Mouse (Mus musculus) CH12.LX (cell line): ENCODE measurements at regions not wholly inside any gene's neighbourhood (a gene's known extent, or its start where the extent isn't known, plus 50 kb on each side); places are given as distances from the start of the nearest gene placed in this dataset.

Source experiments
- DNase-seq: peaks from one replicate; pipeline ENCODE4 v3.0.0-alpha.2; 2013; ENCODE audit errors: extremely low read depth
- H3K27ac ChIP-seq: 2 replicates; pipeline ENCODE4 v1.5.1; 2012; ENCODE audit warnings: low read depth, mild to moderate bottlenecking, control low read depth, moderate library complexity; ENCODE audit not compliant: insufficient read depth
- H3K27me3 ChIP-seq: replicated peaks from 2 replicates; pipeline ENCODE3; 2012; ENCODE audit warnings: inconsistent platforms
- H3K36me3 ChIP-seq, 2 experiments: replicated peaks in 1 of 2; 2 replicates each; pipeline versions ENCODE3 to v1.6.1; 2012; ENCODE audit warnings: inconsistent platforms in 1 of 2, low read length in 1 of 2, mild to moderate bottlenecking in 1 of 2, mixed read lengths in 1 of 2, moderate library complexity in 1 of 2; ENCODE audit not compliant: control insufficient read depth in 1 of 2, insufficient read depth in 1 of 2
- H3K4me1 ChIP-seq, 2 experiments: 2 replicates each; pipeline ENCODE4 v1.6.1; 2012; ENCODE audit warnings: inconsistent platforms in 1 of 2, moderate library complexity in 1 of 2; ENCODE audit not compliant: insufficient read depth in 2 of 2, control insufficient read depth in 1 of 2
- H3K4me2 ChIP-seq: 2 replicates; pipeline ENCODE4 v1.6.1; 2012; ENCODE audit warnings: low read depth, mild to moderate bottlenecking, control low read depth; ENCODE audit not compliant: poor library complexity, insufficient read depth, severe bottlenecking
- H3K4me3 ChIP-seq, 3 experiments: fragments of 150-350 bp in 1 of 3; sonication (generic) in 1 of 3; replicated peaks in 1 of 3; 2 replicates each; pipeline versions ENCODE3 to v1.5.1; 2011 to 2012; ENCODE audit warnings: low read depth in 2 of 3, low read length in 2 of 3, mild to moderate bottlenecking in 2 of 3, moderate library complexity in 2 of 3, control low read depth in 1 of 3, improper control_type of control experiment in 1 of 3, inconsistent platforms in 1 of 3, mixed read lengths in 1 of 3; ENCODE audit not compliant: poor library complexity in 1 of 3
- H3K79me2 ChIP-seq: replicated peaks from 2 replicates; pipeline ENCODE4 v1.6.1; 2012; ENCODE audit warnings: mild to moderate bottlenecking, moderate library complexity; ENCODE audit not compliant: control insufficient read depth, poor library complexity, insufficient read depth, severe bottlenecking; ENCODE audit errors: extremely low read depth
- H3K9ac ChIP-seq: 2 replicates; pipeline ENCODE4 v1.6.1; 2012; ENCODE audit warnings: low read depth, mild to moderate bottlenecking, control low read depth, moderate library complexity; ENCODE audit not compliant: insufficient read depth
- H3K9me3 ChIP-seq: replicated peaks from 2 replicates; pipeline ENCODE3; 2012; ENCODE audit warnings: low read length, inconsistent platforms, mixed read lengths
- BHLHE40 ChIP-seq: IDR thresholded peaks from 2 replicates; pipeline ENCODE4 v1.6.1; 2011; ENCODE audit warnings: mild to moderate bottlenecking, low read depth, low read length, improper control_type of control experiment
- CHD2 ChIP-seq: IDR thresholded peaks from 2 replicates; pipeline ENCODE4 v1.6.1; 2011; ENCODE audit warnings: low read length, improper control_type of control experiment
- CTCF ChIP-seq, 2 experiments: IDR thresholded peaks in 1 of 2; conservative IDR thresholded peaks in 1 of 2; 2 replicates each; pipeline ENCODE4 v1.5.1; 2011 to 2012; ENCODE audit warnings: low read depth in 2 of 2, low read length in 2 of 2, improper control_type of control experiment in 1 of 2, inconsistent platforms in 1 of 2, mild to moderate bottlenecking in 1 of 2, moderate library complexity in 1 of 2
- ELF1 ChIP-seq: IDR thresholded peaks from 2 replicates; pipeline ENCODE4 v1.6.1; 2014; ENCODE audit warnings: low read depth, mild to moderate bottlenecking, inconsistent platforms, low read length, improper control_type of control experiment
- EP300 ChIP-seq: IDR thresholded peaks from 2 replicates; pipeline ENCODE4 v1.6.1; 2011; ENCODE audit warnings: low read length, improper control_type of control experiment
- ETS1 ChIP-seq: conservative IDR thresholded peaks from 2 replicates; pipeline ENCODE4 v1.6.1; 2012; ENCODE audit warnings: low read depth, mild to moderate bottlenecking, inconsistent platforms, low read length, improper control_type of control experiment, moderate library complexity
- GABPA ChIP-seq: IDR thresholded peaks from 2 replicates; pipeline ENCODE4 v1.6.1; 2012; ENCODE audit warnings: low read depth, low read length, improper control_type of control experiment, inconsistent platforms; ENCODE audit not compliant: insufficient replicate concordance
- HCFC1 ChIP-seq: IDR thresholded peaks from 2 replicates; pipeline ENCODE4 v1.6.1; 2012; ENCODE audit warnings: low read depth, mild to moderate bottlenecking, inconsistent platforms, low read length, improper control_type of control experiment
- JUND ChIP-seq: conservative IDR thresholded peaks from 2 replicates; pipeline ENCODE4 v1.6.1; 2011; ENCODE audit warnings: low read depth, low read length, improper control_type of control experiment
- KAT2A ChIP-seq: IDR thresholded peaks from 2 replicates; pipeline ENCODE4 v1.6.1; 2012; ENCODE audit warnings: low read length, improper control_type of control experiment, inconsistent platforms; ENCODE audit not compliant: insufficient replicate concordance
- MEF2A ChIP-seq: IDR thresholded peaks from 2 replicates; pipeline ENCODE4 v1.6.1; 2014; ENCODE audit warnings: low read depth, mild to moderate bottlenecking, inconsistent platforms, low read length, improper control_type of control experiment, borderline replicate concordance
- NRF1 ChIP-seq: IDR thresholded peaks from 2 replicates; pipeline ENCODE4 v1.6.1; 2014; ENCODE audit warnings: low read depth, mild to moderate bottlenecking, inconsistent platforms, low read length, improper control_type of control experiment, moderate library complexity
- RAD21 ChIP-seq: IDR thresholded peaks from 2 replicates; pipeline ENCODE4 v1.6.1; 2011; ENCODE audit warnings: low read depth, mild to moderate bottlenecking, low read length, improper control_type of control experiment, moderate library complexity
- RCOR1 ChIP-seq: conservative IDR thresholded peaks from 2 replicates; pipeline ENCODE4 v1.6.1; 2012; ENCODE audit warnings: low read depth, mild to moderate bottlenecking, inconsistent platforms, low read length, improper control_type of control experiment
- TBP ChIP-seq: conservative IDR thresholded peaks from 2 replicates; pipeline ENCODE4 v1.6.1; 2011; ENCODE audit warnings: low read depth, low read length, improper control_type of control experiment
- TCF12 ChIP-seq: IDR thresholded peaks from 2 replicates; pipeline ENCODE4 v1.6.1; 2014; ENCODE audit warnings: low read depth, mild to moderate bottlenecking, inconsistent platforms, low read length, improper control_type of control experiment
- UBTF ChIP-seq: IDR thresholded peaks from 2 replicates; pipeline ENCODE4 v1.6.1; 2012; ENCODE audit warnings: low read depth, mild to moderate bottlenecking, inconsistent platforms, low read length, improper control_type of control experiment, moderate library complexity
- USF1 ChIP-seq: IDR thresholded peaks from 2 replicates; pipeline ENCODE4 v1.6.1; 2014; ENCODE audit warnings: low read depth, mild to moderate bottlenecking, inconsistent platforms, low read length, improper control_type of control experiment
- USF2 ChIP-seq: conservative IDR thresholded peaks from 2 replicates; pipeline ENCODE4 v1.6.1; 2011; ENCODE audit warnings: low read depth, low read length, improper control_type of control experiment
- ZC3H11A ChIP-seq: IDR thresholded peaks from 2 replicates; pipeline ENCODE4 v1.6.1; 2012; ENCODE audit warnings: low read depth, mild to moderate bottlenecking, inconsistent platforms, low read length, improper control_type of control experiment
- ZKSCAN1 ChIP-seq: IDR thresholded peaks from 2 replicates; pipeline ENCODE4 v1.6.1; 2012; ENCODE audit warnings: low read depth, inconsistent platforms, low read length, improper control_type of control experiment, borderline replicate concordance
- ZMIZ1 ChIP-seq: IDR thresholded peaks from 2 replicates; pipeline ENCODE4 v1.6.1; 2012; ENCODE audit warnings: low read depth, mild to moderate bottlenecking, inconsistent platforms, low read length, improper control_type of control experiment
- dilution Hi-C: fragments of 300-500 bp; cut with MboI; formaldehyde crosslinking; loops from 2 replicates; pipeline ENCODE4 v1.14.3; 2020; ENCODE audit warnings: low sequenced_read_pairs; ENCODE audit not compliant: extremely low pct_unique_long_range_greater_than_20kb, extremely low pct_ligation_motif_present
- in situ Hi-C: fragments of 300-500 bp; cut with MboI; formaldehyde crosslinking; loops from 3 replicates; pipeline ENCODE4 v1.14.3; 2019; ENCODE audit warnings: low sequenced_read_pairs, low pct_ligation_motif_present, low pct_unique_long_range_greater_than_20kb, mixed read lengths

- dilution Hi-C loops, result no loop called here
- TF ChIP-seq KAT2A (no peak), ETS1 (no peak), USF2 (no peak), CTCF (conservative IDR thresholded peaks at IDR 0.05 in 1 of 2, IDR thresholded peaks at IDR 0.05 in 1 of 2; ENCODE audit: low read depth in 2 of 2, low read length in 2 of 2) (no peak), RCOR1 (no peak), GABPA (no peak), ELF1 (no peak), UBTF (no peak), TBP (no peak), HCFC1 (no peak), BHLHE40 (no peak), NRF1 (no peak), EP300 (no peak), MEF2A (no peak), TCF12 (no peak), USF1 (no peak), ZKSCAN1 (no peak), CHD2 (no peak)
These were observed 255.6 kb downstream of the Tmem38b start for GRCm38 (mm10) chr4:54081411-54081810.

GRCm38 (mm10) chr4:54084747-54085146, 258.9 kb downstream of the Tmem38b start:
- DNase-seq, result no peak
- Histone ChIP-seq H3K4me2 (no peak overlapping the region), H3K36me3 (no peaks in the 10 kb centered on the region), H3K9me3 (no peaks in the 10 kb centered on the region), H3K4me1 (no peaks in the 10 kb centered on the region), H3K4me3 (no peak overlapping the region), H3K79me2 (no peaks in the 10 kb centered on the region), H3K27me3 (no peaks in the 10 kb centered on the region), H3K9ac (no peak overlapping the region), H3K27ac (no peak overlapping the region)
- no peak for TF ChIP-seq RAD21
- no peak for TF ChIP-seq ETS1
- TF ChIP-seq UBTF, result no peak
- TF ChIP-seq TCF12, result no peak
- no peak for TF ChIP-seq CTCF (conservative IDR thresholded peaks at IDR 0.05 in 1 of 2, IDR thresholded peaks at IDR 0.05 in 1 of 2; ENCODE audit: low read depth in 2 of 2, low read length in 2 of 2)
- no peak for TF ChIP-seq NRF1
- TF ChIP-seq ZC3H11A, result no peak
- no peak for TF ChIP-seq JUND
- no peak for TF ChIP-seq ZMIZ1
- dilution Hi-C loops (no loop called here), in situ Hi-C loops (no loop called here)

More at GRCm38 (mm10) chr4:54081411-54081810, 255.6 kb downstream of the Tmem38b start:
- no peak for DNase-seq
- no peak overlapping the region for H3K4me3 ChIP-seq
- H3K4me2 ChIP-seq, result no peak overlapping the region
- H3K4me1 ChIP-seq, result no peaks in the 10 kb centered on the region
- no peak overlapping the region for H3K27ac ChIP-seq
- no peaks in the 10 kb centered on the region for H3K79me2 ChIP-seq
- H3K9me3 ChIP-seq, result no peaks in the 10 kb centered on the region
- in situ Hi-C loops, result no loop called here
- H3K9ac ChIP-seq, result no peak overlapping the region
- H3K36me3 ChIP-seq, result no peaks in the 10 kb centered on the region
- no peaks in the 10 kb centered on the region for H3K27me3 ChIP-seq
